Mouse (Mus musculus) kidney, adult 18-20 months (tissue): Measurements from ENCODE around the gene D2hgdh.
"Not testable (repeated sequence)": the region's sequence is repeated elsewhere in the genome, so short reads cannot be mapped to it uniquely, and the experiment has no call there.

Source experiments
- DNase-seq: peaks from one replicate; pipeline ENCODE4 v3.0.0; 2021

D2hgdh gene

DNA sequence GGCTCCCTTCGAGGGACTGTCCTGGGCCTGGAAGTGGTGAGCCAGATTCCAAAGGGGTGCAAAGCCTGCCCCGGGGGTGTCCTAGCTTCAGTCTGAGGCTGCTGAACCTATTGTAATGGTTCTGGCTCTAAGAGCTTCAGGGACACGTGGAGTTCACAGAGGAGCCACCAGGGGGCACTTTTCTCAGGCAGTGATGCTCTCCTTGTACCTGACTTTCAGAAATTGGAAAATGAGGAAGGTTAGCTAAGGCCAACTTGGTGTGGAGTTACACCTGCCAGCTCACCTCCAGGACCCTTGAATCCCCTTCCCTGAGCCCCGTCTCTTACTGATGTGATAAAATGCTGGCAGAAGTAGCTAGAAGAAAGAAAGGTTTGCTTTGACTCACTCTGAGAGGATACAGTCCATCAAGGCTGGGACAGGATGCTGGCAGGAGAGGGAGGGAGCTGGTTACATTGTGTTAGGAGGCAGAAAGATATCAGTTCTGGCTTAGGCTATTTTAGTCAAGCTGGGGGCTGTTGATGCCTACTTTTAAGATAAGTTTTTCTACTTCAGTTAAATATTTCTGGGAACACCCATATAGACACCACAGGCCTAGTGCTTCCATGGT, 8.1 kb downstream of the D2hgdh start:
- DNase-seq: not testable (repeated sequence)

DNA sequence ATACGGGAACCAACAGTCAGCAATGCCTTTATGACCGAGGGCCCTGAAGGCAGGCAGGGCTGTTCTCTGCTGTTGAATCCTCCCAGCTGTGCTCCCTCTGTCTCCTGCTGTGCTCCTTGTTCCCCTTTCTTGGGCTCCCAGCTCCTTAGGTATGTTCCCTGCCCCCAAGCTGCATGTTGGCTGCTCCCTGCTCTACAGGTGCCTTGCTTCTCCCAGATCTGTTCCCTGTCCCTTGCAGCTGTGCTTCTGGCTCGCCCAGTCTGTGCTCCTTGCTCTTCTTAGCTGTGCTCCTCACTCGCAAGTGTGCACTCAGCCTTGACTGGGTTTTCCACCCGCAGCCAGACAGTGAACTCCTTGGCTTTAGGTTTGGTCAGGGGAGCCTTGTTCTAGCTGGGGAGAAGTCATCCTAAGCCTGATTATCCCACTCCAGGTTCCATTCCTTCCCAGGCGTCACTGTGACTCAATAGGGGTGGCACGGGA, 10.0 kb downstream of the D2hgdh start:
- no peak for DNase-seq

DNA sequence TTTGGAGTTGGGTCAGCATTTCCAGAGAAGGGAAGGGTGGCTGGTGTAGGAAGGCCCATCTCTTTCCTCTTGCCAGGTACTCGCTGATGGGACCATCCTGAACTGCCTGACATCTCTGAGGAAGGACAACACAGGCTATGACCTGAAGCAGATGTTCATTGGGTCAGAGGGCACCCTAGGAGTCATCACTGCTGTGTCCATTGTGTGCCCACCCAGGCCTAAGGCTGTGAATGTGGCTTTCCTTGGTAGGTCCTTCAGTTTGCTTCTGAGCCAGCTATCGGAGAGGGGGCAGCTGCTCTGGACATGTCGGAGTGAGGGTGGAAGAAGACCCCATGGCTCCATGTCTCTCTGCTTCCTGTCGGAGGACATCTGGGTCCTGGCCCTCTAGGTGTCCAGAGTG, 10.5 kb downstream of the D2hgdh start:
- no peak for DNase-seq

DNA sequence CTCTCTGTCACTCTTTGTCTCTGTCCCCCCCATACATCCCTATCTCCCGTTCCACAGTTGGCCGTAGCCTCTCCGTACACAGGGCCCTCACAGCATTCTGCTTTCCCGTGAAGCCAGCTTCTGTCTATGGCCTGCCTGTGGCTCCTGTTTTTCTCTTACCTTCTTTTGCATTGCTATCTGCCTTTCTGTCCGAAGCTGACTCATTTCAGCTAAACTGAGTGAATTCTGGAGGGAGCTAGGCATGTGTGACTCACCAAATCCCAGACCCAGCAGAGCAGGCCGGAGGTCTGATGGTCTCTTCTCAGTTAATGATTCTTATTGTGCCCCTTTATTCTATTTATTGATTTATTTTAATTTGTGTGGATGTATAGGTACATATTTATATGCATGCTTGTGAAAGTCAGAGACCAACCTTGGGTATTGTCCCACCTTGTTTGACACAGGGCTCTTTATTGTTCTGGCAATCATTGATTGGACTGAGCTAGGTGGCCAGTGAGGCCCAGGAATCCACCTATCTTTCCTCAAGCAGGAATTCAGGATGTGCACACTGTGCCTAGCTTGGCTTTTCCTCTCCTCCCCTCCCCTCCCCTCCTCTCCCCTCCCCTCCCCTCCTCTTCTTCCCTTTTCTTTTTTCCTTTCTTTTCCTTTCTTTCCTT, 11.3 kb downstream of the D2hgdh start:
- no peak for DNase-seq

DNA sequence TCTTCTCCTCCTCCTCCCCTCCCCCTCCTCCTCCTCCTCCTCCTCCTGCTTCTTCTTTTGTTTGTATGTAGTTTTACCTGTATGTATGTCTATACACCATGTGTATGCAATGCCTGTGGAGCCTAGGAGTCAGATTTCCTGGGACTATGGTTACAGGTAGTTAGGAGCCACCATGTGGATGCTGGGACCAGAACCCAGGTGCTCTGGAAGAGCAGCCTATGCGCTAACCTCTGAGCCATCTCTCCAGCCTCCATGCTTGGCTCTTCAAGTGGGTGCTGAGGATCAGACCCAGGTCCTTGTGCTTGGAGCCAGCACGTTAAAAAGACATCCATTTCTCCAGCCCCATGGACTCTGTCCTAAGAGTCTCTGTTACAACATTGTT, 11.8 kb downstream of the D2hgdh start:
- DNase-seq: no peak

DNA sequence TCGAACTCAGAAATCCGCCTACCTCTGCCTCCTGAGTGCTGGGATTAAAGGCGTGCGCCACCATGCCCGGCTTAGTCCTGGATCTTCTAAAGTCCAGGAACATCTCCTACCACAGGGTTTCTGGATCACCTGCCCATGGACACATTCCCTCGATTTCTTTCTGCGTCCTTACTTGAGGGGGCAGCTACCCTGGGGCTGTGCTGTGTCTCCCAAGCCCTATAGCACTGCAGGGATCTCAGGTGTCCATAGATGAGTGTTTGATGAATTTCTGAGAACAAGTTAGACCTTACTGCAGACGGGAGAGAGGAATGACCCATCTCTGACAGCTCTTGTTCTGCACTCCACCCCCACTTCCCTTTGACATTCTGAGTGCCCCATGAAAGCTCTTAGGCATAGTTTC, 12.6 kb downstream of the D2hgdh start:
- DNase-seq: no peak

DNA sequence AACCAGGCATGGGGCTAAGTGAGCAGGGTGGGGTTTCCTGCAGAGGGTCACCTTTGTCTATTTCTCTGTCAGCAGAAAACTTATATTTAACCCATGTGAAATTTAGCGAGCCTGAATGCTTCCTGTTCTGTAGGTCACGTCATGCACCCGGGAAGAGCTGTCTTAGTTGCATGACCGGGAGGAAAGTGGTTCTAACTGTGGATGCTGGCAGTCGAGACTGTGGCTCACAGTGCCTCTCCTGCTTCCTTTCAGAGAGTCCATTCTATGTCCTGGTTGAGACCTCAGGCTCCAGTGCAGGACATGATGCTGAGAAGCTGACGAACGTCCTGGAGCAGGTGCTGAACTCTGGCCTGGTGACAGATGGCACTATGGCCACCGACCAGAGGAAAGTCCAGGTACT, 13.9 kb downstream of the D2hgdh start:
- not testable (repeated sequence) for DNase-seq

DNA sequence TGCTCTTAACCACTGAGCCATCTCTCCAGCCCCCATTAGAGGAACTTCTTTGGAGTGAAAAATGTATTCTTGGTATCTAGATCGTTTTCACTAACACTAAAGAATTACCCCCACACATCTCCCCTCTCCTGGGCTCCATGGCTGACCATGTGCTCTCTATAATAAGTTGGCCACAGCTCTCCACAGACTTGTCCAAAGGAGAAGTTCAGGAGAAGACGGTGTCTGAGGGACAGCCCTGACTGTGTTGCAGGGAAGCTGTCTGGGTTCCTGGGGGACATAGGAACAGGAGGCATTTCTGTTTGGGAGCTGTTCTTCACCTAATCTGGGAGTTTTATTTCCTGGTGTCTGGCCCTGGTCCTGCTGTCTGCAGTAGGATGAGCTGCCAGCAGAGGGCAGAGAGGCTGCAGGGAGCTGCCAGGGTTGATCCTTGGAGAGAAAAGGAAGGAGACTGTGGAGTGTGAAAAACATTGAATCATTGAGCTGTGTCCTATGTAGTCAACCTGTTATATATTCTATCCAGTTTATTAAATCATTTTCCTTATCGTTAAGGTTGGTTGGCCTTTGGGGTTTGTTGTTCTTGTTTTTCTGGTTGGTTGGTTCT, 21.2 kb downstream of the D2hgdh start:
- DNase-seq: not testable (repeated sequence)

DNA sequence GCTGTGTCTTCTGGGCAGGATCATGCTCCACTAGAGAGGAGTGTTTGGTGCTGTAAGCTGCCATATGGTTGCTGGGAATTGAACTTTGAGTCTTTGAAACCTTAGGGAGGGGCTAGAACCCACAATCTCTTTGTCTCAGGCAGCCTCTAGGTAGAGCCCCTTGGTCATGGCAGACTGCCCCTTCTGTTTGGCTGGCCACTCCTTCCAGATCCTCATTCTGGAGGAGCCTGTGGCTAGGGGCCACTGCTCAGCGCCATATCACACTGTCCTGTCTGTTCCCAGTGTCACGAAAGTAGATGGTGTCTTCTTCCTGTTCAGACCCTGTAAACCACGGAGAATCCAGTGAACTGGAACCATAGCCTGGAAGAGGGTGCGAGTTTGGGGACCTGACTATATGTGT, 31.1 kb downstream of the D2hgdh start:
- not testable (repeated sequence) for DNase-seq

DNA sequence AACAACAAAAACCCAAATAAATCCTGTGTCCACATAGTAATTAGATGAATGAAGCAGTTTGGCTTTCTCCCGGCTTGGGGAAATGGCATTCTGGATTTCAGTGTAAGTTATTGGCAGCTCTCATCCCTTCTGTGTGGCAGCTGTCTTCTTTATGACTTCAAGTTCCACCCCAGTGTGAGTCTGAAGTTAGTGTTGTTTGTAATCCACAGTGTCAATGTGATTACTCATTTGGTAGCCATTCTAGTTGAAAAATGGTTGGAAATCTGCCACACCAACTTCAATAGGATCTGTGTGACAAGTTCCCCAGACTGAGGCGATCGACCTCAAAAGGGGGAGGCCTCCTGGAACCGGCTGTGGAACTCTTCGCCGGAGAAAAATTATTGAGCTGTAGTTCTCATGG, 32.7 kb downstream of the D2hgdh start:
- no peak for DNase-seq

DNA sequence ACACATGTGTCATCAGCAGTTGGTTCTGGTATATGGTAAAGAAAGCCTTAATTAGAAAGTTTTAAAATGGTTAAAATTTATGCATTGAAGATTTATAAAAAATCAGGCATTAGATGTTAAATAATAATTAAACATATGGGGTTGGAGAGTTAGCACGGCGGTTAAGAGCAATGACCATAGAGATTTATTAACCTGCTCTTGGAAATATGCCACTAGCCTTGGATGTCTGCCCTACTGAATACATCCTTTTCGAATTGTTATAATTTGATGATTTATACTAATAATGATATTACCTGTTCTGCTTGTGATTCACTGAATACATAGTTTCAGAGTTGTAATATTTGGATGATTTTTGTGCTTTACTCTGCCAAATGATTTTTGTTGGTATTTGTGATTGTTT, 33.3 kb downstream of the D2hgdh start:
- no peak for DNase-seq

DNA sequence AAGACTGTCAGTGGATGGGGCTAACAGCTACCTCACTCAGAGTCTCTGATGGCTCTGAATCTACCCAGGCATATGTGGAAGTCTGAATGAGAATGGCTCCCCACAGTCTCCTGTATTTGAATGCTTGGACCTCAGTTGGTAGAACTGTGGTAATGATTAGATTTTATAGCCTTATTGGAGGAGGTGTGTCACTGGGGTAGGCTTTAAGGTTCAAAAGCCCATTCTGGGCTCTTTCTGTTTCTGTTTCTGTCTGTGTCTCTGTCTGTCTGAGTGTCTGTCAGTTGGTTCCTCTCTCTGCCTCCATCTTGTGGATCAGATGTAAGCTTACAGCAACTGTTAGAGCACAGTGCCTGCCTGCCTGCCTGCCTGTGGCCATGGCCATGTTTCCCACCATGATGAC, 34.9 kb downstream of the D2hgdh start:
- no peak for DNase-seq

DNA sequence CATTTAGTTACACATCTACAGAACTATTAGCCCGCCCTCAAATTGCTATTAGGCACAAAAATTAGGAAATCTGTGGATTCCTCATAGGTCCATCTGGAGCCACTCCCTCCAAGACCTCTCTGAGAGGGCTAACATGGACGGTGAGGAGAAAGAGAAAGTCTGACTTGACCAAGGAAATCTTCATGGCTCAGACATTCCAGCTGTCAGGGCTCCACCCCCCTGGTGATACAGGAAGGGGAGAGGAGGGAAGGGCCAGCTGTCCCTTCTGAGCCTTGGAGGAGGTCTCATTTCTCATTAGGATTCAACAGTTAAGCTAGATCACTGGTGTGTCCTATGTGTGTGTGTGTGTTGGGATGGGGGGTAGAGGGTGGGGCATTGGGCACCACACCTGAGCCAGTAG, 36.3 kb downstream of the D2hgdh start, which contains the start of gene Gal3st2:
Gene Gal3st2, plus strand, starts transcription at position 259 of the 400 bp plus-strand sequence.
- DNase-seq: not testable (repeated sequence)

DNA sequence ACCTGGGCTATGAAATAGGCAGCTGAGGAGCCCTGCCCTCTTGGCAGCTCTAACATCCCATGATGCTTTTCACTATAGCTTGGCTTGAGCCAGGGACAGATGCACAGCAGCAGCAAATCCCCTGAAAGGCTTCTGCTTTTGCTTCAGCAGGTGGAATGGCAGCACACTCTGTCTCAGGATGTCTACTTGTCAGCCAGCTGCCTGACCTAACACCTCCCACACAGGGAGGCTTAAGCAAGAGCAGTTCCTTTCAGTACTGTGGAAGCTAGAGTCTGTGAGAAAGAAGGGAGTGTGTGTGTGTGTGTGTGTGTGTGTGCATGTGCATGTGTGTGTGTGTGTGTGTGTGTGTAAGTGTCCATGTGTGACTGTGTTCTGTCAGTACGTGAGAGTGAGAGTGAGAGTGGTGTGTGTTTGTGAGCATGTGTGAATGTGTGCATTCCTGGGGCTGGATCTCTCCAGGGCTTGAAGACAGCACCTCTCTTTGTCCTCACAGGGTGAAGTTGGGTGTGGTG, 46.9 kb downstream of the D2hgdh start:
- not testable (repeated sequence) for DNase-seq

DNA sequence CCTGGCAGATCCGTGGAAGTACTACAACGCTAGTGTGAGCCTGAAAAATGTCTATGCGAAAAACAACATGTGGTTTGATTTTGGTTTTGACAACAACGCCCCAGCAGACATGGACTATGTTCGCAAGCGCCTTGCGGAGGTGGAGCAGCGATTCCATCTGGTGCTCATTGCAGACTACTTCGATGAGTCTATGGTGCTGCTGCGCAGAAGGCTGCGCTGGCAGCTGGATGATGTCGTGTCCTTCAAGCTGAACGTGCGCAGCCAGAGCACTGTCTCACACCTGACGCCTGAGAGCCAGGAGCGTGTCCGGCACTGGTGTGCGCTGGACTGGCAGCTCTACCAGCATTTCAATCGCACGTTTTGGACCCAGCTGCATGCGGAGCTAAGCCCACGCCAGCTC, 49.7 kb downstream of the D2hgdh start:
- not testable (repeated sequence) for DNase-seq

DNA sequence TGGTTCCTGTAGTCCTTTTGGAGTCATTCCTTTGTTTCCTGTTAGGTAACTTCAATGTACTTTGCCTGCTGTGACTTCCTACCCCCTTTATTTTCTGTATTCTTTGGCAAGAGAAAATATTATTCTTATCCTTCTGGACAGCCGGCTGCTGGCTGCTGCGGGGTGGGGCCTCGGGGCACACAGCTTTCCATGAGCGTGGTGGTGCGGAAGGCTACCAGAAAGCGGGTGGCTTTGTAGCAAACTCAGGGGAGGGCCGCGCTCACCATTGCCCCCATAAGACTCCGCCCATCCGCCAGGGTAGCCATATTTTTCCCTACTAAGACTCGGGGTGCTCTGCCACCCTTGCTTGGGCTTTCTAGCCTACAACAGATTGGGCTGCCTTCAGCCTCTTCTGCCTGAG, 57.1 kb downstream of the D2hgdh start:
- DNase-seq: not testable (repeated sequence)

DNA sequence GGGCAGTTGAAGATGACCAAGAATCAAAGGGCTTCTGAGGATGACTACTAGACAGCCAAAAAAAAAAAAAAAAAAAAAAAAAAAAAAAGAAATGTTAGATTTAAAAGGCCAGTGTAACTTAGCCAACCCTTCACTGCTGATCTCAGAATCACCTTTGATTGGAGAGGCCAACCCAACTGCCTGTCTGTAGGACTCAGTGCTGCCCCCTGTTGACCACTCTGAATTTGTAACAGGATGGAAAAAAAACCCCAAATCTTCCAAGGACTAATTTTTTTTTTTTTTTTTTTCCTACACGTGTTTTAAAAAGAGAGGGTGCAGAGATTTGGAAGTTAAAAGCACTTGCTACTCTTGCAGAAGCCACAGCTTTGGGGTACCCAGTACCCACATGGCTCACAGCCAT, 66.2 kb downstream of the D2hgdh start:
- not testable (repeated sequence) for DNase-seq

DNA sequence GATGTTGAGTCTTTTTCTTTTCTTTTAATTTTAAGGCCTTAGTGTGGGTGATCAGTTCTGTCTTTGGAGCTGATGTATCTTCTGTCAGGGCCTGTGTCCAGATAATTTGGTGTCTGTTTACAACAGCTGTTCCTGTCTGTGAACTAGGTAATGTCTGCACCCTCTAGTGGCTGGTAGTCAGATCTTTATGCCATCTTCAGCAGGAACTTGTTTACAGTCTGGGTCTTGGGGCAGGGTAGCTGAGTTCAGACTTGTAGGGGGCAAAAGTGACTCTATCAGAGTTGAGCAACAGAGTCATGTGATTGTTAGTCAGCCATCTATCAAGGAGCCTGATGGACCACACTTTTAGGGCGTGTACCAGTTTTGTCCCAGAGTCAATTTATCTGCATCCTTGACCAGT, 72.7 kb downstream of the D2hgdh start:
- DNase-seq: not testable (repeated sequence)

DNA sequence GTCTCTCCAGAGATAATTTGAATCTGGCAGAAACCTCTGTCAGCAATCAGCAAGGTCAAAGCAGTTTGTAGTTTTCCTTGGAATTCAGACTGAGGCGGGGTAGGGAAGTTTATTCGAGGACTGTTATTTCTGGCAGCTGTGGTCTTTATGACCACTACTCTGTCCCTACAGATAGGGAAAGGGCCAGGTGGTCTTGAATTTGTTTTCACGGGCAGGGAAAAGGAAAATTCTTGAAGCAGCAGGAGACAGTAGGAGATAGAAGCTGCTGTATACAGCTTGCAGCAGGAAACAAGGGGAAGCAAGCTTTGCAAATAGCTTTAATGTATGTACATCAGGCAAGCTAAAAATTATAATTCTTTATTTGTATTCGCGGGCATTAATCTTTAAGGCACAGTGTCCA, 76.6 kb downstream of the D2hgdh start:
- DNase-seq: not testable (repeated sequence)
